In genomic region chr14:30548965-30549776, GRCm38 (mm10) we compare ENCODE assay signal across 7 mouse cellular contexts. TPM values are rescaled to one million over a fixed set of nuclear protein-coding genes. Genes with fewer than 3 reads are reported as not detected.
A peak's percentile ranks its signal among the peaks of the same experiment; 100 is the strongest.
DNase-seq lines count a peak whose midpoint lies in the region; ATAC-seq lines count a peak whose summit lies in the region.

No protein-coding gene starts in this region.

- H3K4me2 ChIP-seq in intestine, embryonic 16.5 days (ENCODE audit: low read depth, low read length): peak overlapping the region; percentile 78
- H3K4me2 ChIP-seq in midbrain, embryonic 11.5 days: peak overlapping the region; percentile 88

- peak overlapping the region; percentile 72 for H3K4me3 ChIP-seq in intestine, embryonic 16.5 days (ENCODE audit: low read length)
- H3K4me3 ChIP-seq in midbrain, embryonic 11.5 days (ENCODE audit: low read depth, low read length): peak overlapping the region; percentile 66

- no peaks in the 10 kb centered on the region for H3K36me3 ChIP-seq in intestine, embryonic 16.5 days (ENCODE audit: control insufficient read depth, insufficient read depth, low read length)
- no peaks in the 10 kb centered on the region; the same call in 1 of the 2 replicates for H3K36me3 ChIP-seq in midbrain, embryonic 11.5 days (ENCODE audit: control insufficient read depth, insufficient read depth, low read length)

- no peaks in the 10 kb centered on the region for H3K9me3 ChIP-seq in intestine, embryonic 16.5 days (ENCODE audit: control insufficient read depth, low read length)
- no peaks in the 10 kb centered on the region for H3K9me3 ChIP-seq in midbrain, embryonic 11.5 days (ENCODE audit: control insufficient read depth, low read length)

- H3K27ac ChIP-seq in intestine, embryonic 16.5 days (ENCODE audit: low read length): peak overlapping the region; percentile 95
- H3K27ac ChIP-seq in midbrain, embryonic 11.5 days (ENCODE audit: low read depth, low read length): peak overlapping the region; percentile 88

- H3K27me3 ChIP-seq in intestine, embryonic 16.5 days (replicated peaks; ENCODE audit: control insufficient read depth, insufficient read depth, low read length): no peaks in the 10 kb centered on the region
- H3K27me3 ChIP-seq in midbrain, embryonic 11.5 days (ENCODE audit: control insufficient read depth, insufficient read depth, low read length): no peaks in the 10 kb centered on the region

- peak; percentile 94 to 96 for DNase-seq in adrenal gland, adult 18-20 months (ENCODE audit: low spot score in 2 of 2)
- peak; percentile 99 for DNase-seq in embryo, embryonic 11 days
- DNase-seq in gastrocnemius, postnatal 36 days: peak; percentile 94 to 97
- DNase-seq in left cerebral cortex, postnatal 36 days (ENCODE audit: low spot score in 2 of 2): peak; percentile 87 to 89
- DNase-seq in midbrain, embryonic 11.5 days (ENCODE audit: low spot score, missing footprints): peak; percentile 100
- DNase-seq in skeletal muscle tissue, adult 2 months (ENCODE audit: low read depth, low spot score): peak; percentile 88

- peak overlapping the region; percentile 93 for H3K9ac ChIP-seq in intestine, embryonic 16.5 days (ENCODE audit: low read depth, low read length)
- peak overlapping the region; percentile 94 for H3K9ac ChIP-seq in midbrain, embryonic 11.5 days (ENCODE audit: low read length)

- peak; percentile 94 for ATAC-seq in intestine, embryonic 16.5 days
- ATAC-seq in midbrain, embryonic 11.5 days (ENCODE audit: low FRiP score): peak; percentile 96

- peaks cover 21% of the 10 kb centered on the region for H3K4me1 ChIP-seq in intestine, embryonic 16.5 days (ENCODE audit: control insufficient read depth, insufficient read depth, low read length)
- H3K4me1 ChIP-seq in midbrain, embryonic 11.5 days (ENCODE audit: control insufficient read depth, insufficient read depth, low read length): peaks cover 26% of the 10 kb centered on the region

- WGBS in intestine, embryonic 16.5 days: under 1% methylated on average over 69 of the region's 69 CpGs
- under 1% methylated on average over 69 of the region's 69 CpGs for WGBS in midbrain, embryonic 11.5 days

- intact Hi-C loops in gastrocnemius, postnatal 36 days (cut with DNase I): no loop called here
- intact Hi-C loops in left cerebral cortex, postnatal 36 days (cut with DNase I): loop anchor here (1.0 kb wide), 1 partner anchor 70 kb away; the partner anchor contains the start of gene Dcp1a

RNA-seq across cellular contexts. Expression of gene Tkt, which starts 1.0 kb away (rescaled TPM):
- 1,000 to 10,000 TPM; 1,314 to 2,885 TPM for total RNA-seq in adrenal gland, adult 18-20 months (2021)
- 10 to 100 TPM in 1 of 2 experiments, 1 to 10 TPM in 1; 9.6 to 13.1 TPM for total RNA-seq in gastrocnemius, postnatal 36 days (2021)
- polyA plus RNA-seq in intestine, embryonic 16.5 days (2015; fragmentation: Nextera tagmentation; extraction: Ambion mirVana): 393 and 411 TPM in 2 replicates
- 100 to 1,000 TPM; 160 to 179 TPM for total RNA-seq in left cerebral cortex, postnatal 36 days (2021)
- 135 and 154 TPM in 2 replicates for polyA plus RNA-seq in midbrain, embryonic 11.5 days (2014; fragmentation: Nextera tagmentation; extraction: Ambion mirVana)

RNA-seq across cellular contexts. Expression of gene Cacna1d, which starts 57.9 kb away (rescaled TPM):
- 10 to 100 TPM; 12.4 to 13.8 TPM for total RNA-seq in adrenal gland, adult 18-20 months (2021)
- total RNA-seq in gastrocnemius, postnatal 36 days (2021): under 1 TPM; 0.26 to 0.91 TPM
- 2.0 and 2.6 TPM in 2 replicates for polyA plus RNA-seq in intestine, embryonic 16.5 days (2015; fragmentation: Nextera tagmentation; extraction: Ambion mirVana)
- total RNA-seq in left cerebral cortex, postnatal 36 days (2021): 10 to 100 TPM; 42.7 to 62.0 TPM
- polyA plus RNA-seq in midbrain, embryonic 11.5 days (2014; fragmentation: Nextera tagmentation; extraction: Ambion mirVana): 0.89 and 1.0 TPM in 2 replicates

Comparison
In these comparisons a context has a peak if more than half of its experiments do, and no peak if none do; other contexts are left out.
1. Peak in every context shown above with its lines: DNase-seq, ATAC-seq, H3K4me3 ChIP-seq and H3K27ac ChIP-seq.
2. RNA of gene Tkt, which starts 1.0 kb away (total RNA-seq): 1,314 to 2,885 TPM in adrenal gland, adult 18-20 months and 160 to 179 TPM in left cerebral cortex, postnatal 36 days; 9.6 to 13.1 TPM in gastrocnemius, postnatal 36 days; every median in the first group is over 10 times any median in the second.
3. RNA of gene Cacna1d, which starts 57.9 kb away (total RNA-seq): 42.7 to 62.0 TPM in left cerebral cortex, postnatal 36 days and 12.4 to 13.8 TPM in adrenal gland, adult 18-20 months; 0.26 to 0.91 TPM in gastrocnemius, postnatal 36 days; every median in the first group is over 4 times any median in the second.